Mouse (Mus musculus) liver, adult 10 weeks (tissue): ENCODE data around the gene Fkbp1a. TPM values are rescaled to one million over a fixed set of nuclear protein-coding genes. Genes with fewer than 3 reads are reported as not detected.

Source experiments
- polyA plus RNA-seq: library from polyadenylated mRNA; stranded (reverse); fragments of 350-450 nt; fragmentation: Illumina TruSeq; extraction: RNeasy Lipid Tissue Mini Kit (QIAGEN cat#74804); gene quantifications from one replicate; pipeline ENCODE4 v1.2.3, GENCODE M21; 2014; ENCODE audit warnings: low read depth, low replicate concordance

Fkbp1a gene
- polyA plus RNA-seq = 52.0 TPM

DNA sequence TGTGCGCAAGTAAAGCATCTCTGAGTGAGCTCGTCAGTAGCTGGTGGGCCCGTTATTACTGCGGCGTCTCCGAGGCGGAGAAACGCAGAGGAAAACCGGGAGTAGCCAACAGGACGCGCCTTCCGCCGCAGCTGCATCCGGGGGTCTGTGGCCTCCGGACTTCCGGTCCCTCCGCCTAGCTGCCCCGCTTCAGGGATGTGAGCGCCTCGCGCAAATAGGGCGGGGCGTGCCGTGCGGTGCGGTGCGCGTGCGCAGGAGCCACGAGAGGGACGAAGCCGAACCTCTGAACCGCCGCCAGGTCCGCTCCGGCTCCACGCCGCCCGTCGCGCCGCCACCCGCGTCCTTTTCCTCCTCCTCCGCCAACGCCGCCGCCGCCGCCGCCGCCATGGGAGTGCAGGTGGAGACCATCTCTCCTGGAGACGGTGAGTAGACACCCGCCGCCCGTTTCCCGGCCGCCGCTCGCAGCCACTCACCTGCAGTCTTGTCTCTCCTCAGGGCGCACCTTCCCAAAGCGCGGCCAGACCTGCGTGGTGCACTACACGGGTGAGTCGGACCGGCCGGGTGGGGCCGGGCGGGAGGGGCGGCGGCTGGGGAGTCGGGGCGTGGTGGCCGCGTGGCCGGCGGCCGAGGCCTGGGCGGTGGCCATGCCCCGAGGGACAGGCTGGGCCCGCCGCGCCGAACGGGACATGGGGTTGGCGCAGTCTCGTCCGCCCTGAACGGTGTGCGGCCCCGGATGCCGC, at the start of gene Fkbp1a:
Fkbp1a (plus strand) TSS at position 161 of the 740 bp plus-strand sequence.

DNA sequence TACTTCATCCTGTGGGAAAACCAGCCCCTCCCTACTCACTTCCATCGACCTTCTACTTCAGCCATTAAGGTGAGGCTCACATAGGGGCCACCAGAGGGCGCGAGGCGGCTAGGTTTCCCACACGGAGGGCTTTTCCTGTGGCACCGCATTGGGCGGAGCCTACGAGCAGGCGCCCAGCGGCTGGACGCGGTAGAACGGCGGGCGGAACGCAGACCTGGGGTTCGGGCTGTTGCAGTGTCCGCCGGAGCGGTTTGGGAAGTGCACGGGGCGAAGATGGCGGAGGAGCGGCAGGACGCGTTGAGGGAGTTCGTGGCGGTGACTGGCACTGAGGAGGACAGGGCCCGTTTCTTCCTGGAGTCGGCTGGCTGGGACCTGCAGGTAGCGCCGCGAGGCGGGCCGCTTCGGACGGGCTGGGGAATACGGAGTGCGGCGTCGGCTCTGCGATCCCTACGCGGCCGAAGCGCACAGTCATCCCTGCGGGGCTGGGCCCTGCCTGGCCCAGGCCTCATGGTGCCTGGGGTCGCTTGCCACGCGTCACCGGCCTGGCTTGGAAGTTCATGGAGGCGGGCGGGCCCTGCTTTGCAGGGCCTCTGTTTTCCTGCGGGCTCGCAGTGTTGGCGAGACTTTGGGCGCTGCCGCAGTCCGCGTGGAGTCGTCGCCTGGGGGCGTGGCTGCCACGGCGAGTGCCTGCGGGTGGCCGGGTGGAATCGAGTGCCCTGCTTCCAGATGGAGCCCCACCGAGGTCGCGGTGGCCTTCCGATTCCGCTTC, 48.1 kb upstream of the Fkbp1a start, which contains the start of gene Nsfl1c:
Nsfl1c (plus strand) TSS at position 148 of the 769 bp plus-strand sequence.

DNA sequence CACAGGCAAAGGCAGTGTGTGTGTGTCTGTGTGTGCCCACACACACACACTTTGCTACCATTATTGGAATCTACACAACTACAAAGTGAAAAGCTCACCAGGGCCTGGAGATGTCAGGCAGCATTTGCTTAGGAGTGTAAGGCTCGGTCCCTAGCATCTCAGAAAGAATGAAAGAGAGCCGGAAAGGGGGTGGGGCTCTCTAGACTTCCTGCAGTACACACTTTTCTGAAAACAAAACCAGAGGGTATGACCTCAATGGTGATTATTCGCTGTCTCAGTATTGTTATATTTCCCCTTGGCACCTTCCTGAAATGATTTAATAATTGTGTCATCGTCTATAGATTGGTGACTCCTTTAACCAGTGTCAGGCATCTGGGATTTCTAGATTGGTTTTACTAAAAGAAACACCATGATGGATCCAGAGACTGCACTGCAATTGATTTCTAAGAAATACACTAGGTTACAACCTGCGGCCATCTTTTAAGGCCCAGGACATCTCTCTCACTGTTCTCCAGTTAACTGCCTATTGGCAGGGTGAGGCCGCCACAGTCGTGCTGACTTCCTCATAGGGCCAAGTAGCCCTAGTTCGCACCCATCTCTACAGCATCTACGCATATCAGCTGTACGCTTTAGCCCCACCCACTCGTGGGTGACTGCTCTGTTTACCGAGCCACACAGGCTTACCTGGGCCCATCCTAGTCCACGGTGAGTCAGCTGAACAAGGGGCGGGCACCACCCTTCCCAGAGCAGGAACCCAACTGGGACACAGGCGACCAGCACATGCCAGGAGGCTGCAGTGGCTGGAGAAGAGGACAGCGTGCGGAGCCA, 29.8 kb downstream of the Fkbp1a start, which contains the start of gene Sdcbp2:
Sdcbp2 (plus strand) TSS at position 750 of the 828 bp plus-strand sequence.

Other genes with a start within 250 kb of the Fkbp1a start
- not detected for gene 4921509C19Rik, start 66.3 kb upstream of the Fkbp1a start, polyA plus RNA-seq
- 33.1 TPM for gene Nsfl1c, start 48.3 kb upstream of the Fkbp1a start, polyA plus RNA-seq
- not detected for gene Sdcbp2, start 30.1 kb downstream of the Fkbp1a start, polyA plus RNA-seq
- not detected for gene Snph, start 90.1 kb downstream of the Fkbp1a start, polyA plus RNA-seq
- not detected for gene Rad21l, start 126.0 kb downstream of the Fkbp1a start, polyA plus RNA-seq
- not detected for gene Tmem74b, start 159.5 kb downstream of the Fkbp1a start, polyA plus RNA-seq
- 6.4 TPM for gene Psmf1, start 201.7 kb downstream of the Fkbp1a start, polyA plus RNA-seq